Mouse (Mus musculus): ENCODE results near the gene Ccdc170.

DNA sequence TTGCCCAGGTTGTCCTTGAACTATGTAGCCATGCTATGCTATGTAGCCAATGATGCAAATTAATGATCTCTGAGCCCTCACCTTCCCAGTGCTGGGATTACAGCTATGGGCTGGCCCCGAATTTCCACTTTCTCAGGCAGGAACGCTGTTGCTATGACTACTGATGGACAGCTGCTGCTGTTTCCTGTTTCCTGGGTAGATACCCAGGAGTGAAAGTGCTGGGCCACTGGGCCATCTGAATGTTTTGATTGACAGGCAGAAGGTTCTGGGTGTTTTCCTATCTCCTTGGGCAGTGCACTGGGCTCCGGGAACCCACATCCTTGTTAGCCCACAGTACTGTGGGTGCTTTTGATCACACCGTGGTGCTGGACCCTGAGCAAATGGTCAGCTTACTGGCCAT lies 25.9 kb upstream of the Ccdc170 start:
- no peak for TF ChIP-seq POLR2A (IDR thresholded peaks at IDR 0.05; ENCODE audit: insufficient read length, low read depth)
- TF ChIP-seq REST (IDR thresholded peaks at IDR 0.05; ENCODE audit: insufficient read depth, insufficient read length): no peak

Measured in myocyte (in vitro differentiated cells).